Mouse (Mus musculus): ENCODE data around the gene Pip5k1a. TPM values are rescaled to one million over a fixed set of nuclear protein-coding genes. Genes with fewer than 3 reads are reported as not detected.
"Not testable (repeated sequence)": the region's sequence is repeated elsewhere in the genome, so short reads cannot be mapped to it uniquely, and the experiment has no call there.

Gene Pip5k1a
- total RNA-seq, 4 experiments from 2014 or later = 47.4 to 69.4 (median 54.9) TPM

DNA sequence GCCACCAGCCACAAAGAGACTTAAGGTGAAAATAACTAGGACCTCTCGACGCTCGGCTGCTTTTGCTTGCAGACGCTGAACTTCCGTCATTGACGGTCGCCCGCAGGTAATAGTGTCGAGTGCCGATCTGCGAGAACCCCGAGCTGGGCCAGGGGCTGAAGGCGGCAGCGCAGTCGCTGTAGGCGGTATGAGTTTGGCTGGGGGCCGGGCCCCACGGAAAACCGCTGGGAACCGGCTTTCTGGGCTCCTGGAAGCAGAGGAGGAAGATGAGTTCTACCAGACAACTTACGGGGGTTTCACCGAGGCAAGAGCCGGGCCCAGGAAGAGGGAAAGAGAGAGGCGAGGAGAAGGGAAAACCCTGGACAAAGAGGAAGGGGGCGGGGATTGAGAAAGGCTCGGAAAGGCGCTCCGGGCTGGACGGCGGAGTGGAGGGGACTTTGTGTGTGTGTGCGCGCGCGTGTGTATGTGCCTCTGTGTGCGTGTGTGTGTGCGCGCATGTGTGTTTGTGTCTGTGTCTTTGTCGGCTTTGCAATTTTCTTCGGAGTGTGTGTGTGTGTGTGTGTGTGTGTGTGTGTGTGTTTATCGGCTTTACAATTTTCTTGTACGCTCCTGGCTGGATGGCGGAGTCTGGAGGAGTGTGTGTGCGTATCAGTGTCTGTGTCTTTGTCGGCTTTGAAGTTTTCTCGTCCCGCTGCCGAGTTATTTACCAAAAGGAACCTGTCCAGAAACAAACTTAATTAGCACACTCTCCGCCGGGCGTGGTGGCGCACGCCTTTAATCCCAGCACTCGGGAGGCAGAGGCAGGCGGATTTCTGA lies 4.4 kb upstream of the Pip5k1a start, which contains the start of gene Vps72:
Vps72 (plus strand) TSS at position 112 of the 816 bp plus-strand sequence.
- DNase-seq = peak; percentile 87

DNA sequence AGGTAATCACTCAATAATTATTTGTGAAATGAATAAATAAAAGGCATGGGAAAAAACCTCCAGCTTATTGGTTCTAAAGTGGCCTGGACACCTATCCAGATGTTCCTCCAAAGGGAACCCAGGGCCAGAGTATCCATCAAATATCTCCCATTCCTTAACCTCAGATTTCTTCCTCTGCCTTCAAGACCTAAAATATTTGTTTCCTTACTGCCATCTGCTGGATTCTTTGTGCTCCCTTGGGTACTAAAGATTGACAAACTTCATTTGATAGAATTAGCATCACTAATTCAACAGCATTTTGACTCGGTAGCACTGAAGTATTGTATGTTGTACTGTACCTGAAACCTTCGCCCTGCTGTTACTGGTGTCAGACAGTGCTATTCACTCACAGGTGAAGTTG lies 1.2 kb upstream of the Pip5k1a start:
- DNase-seq = no peak

DNA sequence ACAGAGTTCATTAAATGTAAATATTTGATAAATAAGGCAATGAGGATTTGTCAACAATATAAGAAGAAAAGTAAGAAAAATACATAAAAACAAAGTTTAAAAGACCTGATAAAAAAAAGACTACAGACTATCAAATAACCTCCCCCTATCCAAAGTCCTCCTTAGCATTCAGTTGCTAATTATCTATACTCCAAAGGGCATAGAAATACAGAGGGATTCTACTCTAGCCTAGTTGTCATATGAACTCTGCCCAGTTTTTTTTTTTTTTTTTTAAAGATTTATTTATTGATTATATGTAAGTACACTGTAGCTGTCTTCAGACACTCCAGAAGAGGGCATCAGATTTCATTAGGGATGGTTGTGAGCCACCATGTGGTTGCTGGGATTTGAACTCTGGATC lies 578 bp upstream of the Pip5k1a start:
- DNase-seq = not testable (repeated sequence)

DNA sequence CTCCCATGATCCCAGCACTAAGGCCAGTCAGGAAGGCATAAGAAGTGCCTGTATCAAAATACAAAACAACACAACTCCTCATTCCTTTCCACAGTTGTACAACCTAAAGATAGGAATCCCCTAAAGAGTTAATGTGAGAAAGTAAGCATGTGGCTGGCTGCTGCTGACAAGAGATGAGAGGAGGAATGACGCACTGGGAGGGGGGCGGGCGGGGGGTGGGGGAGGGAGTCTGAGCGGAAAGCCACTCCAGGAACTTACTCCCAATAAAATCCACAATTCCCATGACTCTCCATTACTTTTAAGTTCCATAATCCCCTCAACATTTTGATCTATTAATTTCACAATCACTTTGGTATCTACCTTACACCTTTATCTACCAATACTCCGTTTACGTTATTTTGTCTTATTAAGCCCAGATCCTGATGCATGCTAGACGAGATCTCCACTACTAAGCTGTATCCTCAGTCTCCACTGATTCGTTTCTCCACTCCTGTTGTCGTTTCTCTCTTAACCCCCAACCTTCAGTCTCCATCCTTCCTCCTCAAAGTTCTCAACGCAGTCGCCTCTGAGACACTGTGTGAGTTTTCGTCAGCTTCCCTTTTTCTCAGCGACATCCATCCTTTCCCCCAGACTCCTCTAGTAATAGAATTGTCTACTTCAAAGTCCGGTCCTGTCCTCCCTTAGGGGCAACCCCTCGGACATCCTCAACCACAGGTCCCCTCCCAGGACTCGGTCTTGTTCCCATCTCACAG lies 968 bp downstream of the Pip5k1a start:
- no peak for DNase-seq

DNA sequence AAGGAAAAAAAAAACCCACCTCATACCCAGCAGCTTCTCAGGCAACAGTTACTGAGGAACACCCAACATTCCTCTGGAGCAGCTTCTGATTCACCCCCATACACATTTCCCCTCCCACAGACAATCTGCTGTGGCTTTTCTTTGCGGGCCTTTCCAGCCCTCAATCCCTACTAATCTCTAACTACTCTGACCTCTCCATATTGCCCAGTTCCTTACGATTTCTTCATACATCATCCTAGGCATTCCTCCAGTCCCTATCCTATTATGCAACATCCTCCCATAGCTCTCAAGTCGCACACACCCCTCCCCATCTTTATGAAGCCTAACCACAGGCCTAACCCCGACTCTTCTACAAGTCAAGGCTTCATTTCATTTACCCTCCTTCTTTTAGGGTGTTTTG lies 1.6 kb downstream of the Pip5k1a start:
- DNase-seq = no peak

DNA sequence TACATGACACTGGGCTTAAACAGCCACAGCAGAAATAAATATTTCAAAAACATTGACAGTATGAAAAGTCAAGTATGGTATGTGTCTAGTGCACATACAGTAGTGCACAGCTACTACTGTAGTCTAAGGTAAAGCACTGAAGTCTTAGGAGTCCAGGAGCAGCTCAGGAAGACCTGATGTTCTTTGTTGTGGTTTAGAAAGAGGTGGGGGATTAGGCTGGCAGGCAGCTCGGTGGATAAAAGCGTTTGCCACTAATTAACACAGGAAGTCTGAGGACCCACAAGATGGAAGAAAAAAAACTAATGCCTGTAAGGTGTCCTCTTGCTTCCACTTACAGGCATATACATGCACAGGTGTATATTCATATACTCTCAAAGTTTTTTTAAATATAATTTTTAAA lies 5.9 kb downstream of the Pip5k1a start:
- no peak for DNase-seq

DNA sequence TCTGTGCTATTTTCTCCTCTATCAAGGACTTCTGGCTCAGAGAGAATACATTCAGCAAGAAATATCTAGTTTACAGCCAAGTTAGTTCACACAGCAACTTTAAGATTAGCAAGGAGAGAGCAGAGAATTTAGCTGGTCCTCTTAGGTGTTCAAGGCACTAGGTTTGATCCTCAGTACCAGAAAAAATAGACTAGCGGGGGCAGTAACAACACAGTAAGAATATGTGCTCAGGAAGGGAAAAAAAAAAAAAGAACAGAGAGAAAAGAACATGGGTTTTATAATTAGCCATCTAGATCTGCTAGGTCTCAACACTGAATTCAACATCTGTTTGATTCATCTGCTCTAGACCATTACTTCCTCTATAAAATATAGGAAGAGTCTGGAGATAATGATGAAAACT lies 18.7 kb downstream of the Pip5k1a start:
- DNase-seq = no peak

DNA sequence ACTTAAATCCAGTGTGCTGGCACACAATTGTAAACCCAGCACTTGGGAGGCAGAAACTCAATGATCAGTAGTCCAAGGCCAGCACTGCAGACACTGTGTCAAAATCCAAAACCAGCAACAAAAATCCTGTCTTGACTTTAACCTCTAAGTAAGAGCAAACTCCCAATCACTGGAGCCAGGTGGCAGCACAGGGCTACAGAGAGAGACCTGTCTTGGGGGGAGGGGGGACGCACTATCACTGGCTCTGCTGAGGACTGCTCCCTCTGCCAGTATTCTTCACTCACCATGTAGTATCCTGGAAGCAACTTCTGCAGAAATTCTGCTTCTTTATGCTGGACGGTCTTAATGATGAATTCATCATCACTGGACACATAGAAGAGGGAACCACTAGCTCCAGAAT lies 35.1 kb downstream of the Pip5k1a start:
- no peak for DNase-seq

DNA sequence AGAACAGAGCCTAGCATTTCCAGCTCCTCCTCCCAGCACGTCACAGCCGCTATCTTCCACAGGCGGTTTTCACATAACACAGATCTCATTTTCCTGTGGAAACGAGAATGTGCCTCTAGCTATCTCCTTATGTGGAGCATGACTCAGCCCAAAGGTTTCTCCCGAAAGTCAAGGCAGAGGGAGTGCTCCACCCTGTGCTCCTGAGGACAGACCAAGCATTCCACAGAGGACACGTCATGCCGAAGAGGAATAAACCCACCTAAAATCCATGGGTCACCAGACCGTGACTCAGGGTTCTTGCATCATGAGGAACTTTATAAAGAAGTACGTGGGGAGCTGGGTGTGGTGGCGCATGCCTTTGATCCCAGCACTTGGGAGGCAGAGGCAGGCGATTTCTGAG lies 40.2 kb downstream of the Pip5k1a start:
- peak; percentile 77 for DNase-seq

DNA sequence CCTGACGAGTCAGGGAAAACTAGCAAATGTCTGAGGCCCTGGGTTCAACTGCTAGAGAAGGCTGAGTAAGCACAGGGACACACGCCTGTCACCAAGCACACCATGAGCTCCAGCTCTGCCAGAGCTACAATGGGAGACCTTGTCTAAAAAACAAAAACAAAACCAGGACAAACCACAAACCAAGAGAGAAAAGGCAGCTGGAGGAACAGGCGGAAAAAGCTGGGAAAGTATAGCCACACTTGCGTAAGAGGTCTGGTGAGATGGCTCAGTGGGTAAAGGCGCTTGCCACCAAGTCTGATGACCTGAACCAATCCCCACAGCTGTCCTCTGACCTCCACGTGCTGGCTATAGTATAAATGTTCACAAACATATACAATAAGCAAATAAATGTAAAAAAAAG lies 40.6 kb downstream of the Pip5k1a start:
- no peak for DNase-seq

DNA sequence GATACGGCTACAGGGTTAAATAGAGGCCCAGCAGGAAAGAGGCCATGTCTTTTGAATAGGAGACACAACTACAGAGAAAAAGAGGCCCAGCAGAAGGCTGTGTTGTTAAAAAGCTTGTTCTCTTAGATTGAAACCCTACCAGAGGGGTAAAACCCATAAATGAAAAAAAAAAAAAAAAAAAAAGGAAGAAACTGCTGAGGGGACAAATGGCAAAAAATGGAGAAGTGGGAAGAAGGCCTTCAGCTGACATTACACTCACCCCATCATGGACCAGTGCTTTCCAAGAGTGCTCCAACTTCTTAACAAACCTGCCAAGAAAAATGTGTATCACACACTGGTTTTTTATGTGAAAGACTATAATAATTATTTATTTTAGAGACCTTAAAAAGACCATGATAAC lies 41.2 kb downstream of the Pip5k1a start:
- DNase-seq = no peak

DNA sequence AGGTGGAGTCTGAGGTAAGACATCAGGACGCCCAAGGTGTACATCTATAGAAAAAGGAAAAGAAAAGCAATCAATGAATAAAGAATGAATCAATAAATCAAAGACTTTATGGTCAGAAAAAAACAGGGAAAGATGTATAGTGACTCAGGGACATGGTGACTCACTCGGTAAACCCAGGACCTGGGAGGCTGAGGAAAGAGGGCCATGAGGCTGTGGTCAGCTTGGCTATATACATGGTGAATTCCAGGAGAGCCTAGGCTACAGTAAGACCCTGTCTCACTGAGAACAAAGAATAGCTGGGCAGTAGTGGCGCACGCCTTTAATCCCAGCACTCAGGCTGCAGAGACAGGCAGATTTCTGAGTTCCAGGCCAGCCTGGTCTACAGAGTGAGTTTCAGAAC lies 43.0 kb downstream of the Pip5k1a start:
- DNase-seq = no peak

DNA sequence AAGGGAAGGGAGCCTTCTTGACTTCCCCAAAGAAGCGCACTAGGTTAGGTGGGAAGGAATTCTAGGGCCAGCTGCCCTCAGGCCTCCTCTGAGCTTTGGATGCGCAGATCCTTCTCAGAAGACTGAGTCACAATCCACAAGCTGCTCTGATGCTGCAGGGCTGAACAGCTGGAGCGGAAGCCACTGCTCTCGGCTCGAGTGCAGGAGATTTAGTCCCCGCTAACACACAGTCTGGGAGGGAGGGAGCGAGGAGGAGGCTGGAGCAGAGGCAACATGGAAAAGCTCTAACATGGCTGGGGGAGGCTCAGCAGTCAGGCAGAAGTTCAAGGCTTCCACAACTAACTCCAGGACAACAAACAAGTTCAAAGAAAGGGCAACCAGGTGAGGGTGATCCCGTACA lies 48.7 kb downstream of the Pip5k1a start:
- DNase-seq = no peak

DNA sequence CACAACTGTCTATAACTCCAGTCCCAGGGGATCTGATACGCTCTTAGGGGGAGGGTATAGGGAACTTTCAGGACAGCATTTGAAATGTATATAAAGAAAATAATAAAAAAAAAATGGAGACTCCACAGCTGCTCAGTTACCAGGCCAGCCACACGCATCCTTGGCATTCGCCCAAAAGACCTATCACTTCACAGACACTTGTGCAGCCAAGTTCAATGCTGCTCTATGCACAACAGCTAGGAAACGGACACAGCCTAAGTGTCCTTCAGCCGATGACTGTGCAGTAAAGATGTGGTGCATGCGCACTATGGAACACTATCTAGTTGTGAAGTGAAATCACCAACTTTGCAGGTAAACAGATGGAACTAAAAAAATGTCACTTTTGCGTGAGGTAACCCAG lies 50.5 kb downstream of the Pip5k1a start:
- no peak for DNase-seq

DNA sequence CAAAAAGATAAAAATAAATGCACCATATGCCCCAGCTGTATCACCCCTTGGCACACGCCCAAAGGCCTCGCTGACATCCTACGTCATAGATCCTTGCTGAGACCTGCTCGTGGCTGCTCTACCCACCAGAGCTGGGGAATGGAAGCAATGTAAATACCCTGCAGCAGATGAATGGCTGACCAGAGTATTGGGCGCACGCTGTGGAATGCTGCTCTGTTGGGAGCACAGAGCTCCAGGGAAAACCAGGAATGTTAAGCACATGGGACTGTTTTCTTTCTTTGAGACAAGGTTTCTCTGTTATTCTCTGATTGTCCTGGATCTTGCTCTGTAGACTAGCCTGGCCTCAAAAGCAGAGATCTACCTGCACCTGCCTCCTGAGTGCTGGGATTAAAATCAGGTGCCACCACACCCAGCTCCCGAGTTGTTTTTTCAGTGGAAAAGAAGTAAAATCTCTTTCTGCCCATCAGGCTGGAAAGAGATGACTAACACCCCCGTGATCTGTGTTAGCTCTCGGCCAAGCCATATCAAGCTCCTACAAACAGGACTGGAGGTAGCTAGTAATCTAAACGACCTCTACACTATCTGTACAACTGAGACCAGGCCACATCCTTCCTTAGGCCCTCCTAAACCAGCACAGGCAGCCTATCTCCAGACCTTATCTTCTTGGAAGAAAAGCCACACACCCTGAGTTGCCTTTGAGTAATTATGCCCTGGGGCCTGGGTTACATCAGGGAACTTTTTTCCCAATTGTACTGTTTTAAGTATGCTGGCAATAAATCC lies 52.1 kb downstream of the Pip5k1a start:
- DNase-seq = no peak

DNA sequence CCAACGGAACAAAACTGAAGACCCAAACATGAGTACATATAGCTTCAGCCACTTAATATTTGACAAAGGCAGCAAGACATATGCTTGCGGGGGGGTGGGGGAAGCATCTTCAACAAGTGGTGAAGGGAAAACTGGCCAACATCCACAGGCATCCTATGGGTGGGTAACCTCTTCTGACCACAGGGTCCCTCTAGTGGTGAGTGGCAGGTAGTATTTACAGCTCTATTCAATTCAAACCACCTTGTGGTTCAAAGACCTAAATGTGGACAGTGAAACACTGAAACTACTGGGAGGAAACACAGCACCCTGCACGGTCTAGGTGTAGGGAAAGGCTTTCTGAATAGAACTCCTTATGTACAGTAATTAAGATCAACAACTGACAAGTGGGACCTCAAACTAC lies 53.0 kb downstream of the Pip5k1a start:
- no peak for DNase-seq

DNA sequence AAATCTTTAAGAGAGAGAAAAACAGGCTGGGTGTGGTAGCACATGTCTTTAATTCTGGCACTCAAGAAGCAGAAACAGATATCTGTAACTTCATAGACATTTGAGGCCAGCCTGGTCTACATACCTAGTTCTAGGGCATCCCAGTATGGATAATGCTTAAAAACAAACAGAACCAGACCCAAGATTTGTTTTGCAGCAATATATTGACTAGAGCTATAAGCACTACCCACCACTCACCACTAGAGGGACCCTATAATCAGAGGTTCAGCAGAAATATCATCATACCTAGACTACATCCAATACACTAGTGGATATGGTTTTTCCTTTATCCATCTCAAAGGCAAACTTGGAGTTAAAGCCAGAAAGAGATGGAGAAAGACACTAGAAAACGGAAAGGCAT lies 53.8 kb downstream of the Pip5k1a start:
- DNase-seq = no peak

DNA sequence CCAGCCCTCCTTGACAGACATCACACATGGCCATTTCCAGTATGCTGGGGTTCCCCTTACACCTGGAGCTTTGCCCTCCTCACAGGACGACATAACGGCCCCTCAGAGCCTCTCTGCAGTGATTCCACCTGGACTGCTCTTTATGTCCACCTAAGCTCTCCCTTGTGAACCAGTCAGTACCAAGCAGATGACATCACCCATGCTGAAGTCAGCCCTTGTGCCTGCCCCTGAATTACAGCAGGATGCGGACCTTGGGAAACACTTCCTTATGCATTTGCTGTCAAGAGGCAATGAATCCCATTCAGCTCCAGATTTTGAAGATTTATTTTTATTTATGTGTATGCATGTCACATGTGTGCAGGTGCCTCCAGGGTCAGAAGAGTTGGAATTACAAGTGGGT lies 58.8 kb downstream of the Pip5k1a start:
- DNase-seq = peak; percentile 53

DNA sequence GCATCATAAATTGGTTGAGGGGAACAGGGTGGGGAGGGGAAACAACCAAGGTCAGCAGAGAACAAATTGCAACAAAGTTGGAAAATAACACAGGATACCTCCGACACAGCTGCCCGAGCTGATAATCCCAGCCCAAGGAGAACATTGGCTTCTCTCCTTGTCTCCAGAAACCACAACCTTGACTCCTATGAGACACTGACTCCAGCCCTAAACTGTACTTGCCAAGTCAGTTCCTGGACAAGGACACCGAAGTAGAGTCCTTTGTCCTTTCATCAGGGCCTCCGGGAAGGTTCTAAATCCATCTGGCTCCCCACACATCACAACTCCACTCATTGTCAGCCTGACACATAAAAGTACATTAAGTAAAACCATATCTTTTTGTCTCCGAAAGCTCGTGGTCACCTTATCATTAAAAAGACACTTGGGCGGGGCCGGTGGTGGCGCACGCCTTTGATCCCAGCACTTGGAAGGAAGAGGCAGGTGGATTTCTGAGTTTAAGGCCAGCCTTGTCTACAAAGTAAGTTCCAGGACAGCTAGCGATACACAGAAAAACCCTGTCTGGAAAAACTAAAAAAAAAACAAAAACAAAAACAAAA lies 60.2 kb downstream of the Pip5k1a start:
- peak; percentile 74 for DNase-seq

DNA sequence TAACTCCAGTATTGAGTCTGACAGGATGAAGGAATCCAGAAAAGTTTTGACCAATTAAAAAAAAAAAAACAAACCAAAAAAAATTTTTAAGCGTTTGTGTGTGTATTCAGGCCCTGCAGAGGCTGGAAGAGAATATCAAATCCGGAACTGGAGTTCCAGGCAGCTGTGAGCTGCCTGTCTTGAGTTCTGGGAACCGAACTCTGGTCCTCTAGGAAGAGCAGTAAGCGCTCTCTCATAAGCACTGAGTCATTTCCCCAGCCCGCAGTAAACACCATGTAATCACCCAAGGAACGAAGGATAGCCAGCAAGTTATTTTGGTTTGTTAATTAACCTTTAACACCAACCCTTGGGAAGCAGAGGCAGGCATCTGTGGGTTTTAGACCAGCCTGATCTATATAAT lies 63.5 kb downstream of the Pip5k1a start:
- DNase-seq = no peak

DNA sequence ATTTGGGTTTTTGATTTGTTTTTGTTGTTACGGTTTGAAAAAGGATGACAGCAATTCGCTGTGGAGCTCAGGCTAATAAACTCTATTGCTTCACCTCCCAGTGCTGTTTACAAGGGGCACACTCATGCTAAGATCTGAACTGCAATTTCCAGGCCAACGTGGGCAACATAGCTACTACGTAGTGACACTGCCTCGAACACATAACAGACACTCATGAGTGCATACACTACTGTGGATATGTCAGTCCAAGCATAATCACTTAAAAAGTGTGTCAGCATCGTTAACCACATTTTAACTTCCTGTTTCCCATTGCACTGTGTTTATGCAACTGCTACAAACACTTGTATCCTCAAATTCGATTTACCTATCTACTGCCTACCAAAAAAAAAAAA lies 63.9 kb downstream of the Pip5k1a start:
- no peak for DNase-seq

DNA sequence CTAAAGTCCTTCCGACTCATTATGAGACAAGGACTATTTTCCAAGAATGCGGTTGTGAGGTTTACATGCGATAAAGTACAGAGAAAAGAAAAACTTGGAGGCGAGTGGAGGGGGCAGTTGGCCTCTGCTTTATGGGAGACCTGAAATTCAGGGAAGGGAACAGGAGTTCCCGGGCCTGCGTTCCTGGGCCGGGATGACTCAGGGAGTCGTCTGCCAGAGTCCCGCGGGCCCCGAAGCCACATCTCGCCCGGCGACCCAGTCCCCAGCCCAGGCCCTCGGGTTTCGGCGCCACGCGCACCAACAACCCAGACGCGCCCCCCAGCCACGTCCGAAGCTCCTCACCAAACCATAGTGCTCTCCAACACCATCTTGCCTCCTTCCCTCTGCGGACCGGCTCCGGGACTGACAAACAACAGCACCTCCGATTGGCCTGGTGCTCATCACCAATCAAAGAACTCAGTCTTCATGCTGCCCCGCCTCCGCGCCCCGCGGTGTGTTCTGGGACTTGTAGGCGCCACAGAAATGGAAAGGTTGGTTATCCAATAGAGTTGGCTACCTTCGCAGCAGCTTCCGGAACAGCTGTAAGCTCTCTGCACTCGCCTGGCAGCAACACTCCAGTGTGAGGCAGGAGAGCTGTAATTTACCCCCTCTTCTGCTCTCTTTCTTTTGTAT lies 64.4 kb downstream of the Pip5k1a start, which contains the start of gene Psmd4:
Psmd4 (minus strand) TSS at position 449 of the 672 bp plus-strand sequence.
- peak; percentile 98 for DNase-seq

All from adrenal gland, adult 8-10 months (tissue).